Mouse (Mus musculus): ENCODE data around the gene Gm10722.
"Not testable (repeated sequence)": the region's sequence is repeated elsewhere in the genome, so short reads cannot be mapped to it uniquely, and the experiment has no call there.

DNA sequence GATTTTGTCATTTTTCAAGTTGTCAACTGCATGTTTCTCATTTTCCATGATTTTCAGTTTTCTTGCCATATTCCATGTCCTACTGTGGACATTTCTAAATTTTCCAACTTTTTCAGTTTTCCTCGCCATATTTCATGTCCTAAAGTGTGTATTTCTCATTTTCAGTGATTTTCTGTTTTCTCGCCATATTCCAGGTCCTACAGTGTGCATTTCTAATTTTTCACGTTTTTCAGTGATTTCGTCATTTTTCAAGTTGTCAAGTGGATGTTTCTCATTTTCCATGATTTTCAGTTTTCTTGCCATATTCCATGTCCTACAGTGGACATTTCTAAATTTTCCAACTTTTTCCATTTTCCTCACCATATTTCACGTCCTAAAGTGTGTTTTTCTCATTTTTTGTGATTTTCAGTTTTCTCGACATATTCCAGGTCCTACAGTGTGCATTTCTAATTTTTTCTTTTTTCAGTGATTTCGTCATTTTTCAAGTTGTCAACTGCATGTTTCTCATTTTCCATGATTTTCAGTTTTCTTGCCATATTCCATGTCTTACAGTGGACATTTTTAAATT, 11.4 kb downstream of the Gm10722 start:
- TF ChIP-seq EP300, CTCF (IDR thresholded peaks at IDR 0.05; ENCODE audit: low read depth): not testable (repeated sequence)

Data from heart, postnatal 0 days (tissue).